Mouse (Mus musculus) cortical plate, adult 2 months (tissue): Measurements from ENCODE around the gene Elavl2.

ENCODE experiments used
- CTCF ChIP-seq: fragments of 200-500 bp; IDR thresholded peaks from 2 replicates; pipeline ENCODE4 v1.5.1; 2011; ENCODE audit warnings: mild to moderate bottlenecking, control low read depth, low read length; ENCODE audit not compliant: insufficient read depth; ENCODE audit errors: extremely low read depth
- POLR2A ChIP-seq: fragments of 200-500 bp; IDR thresholded peaks from 2 replicates; pipeline ENCODE4 v1.6.1; 2011; ENCODE audit warnings: mild to moderate bottlenecking, low read length, control low read depth; ENCODE audit not compliant: insufficient read depth; ENCODE audit errors: extremely low read depth

- TF ChIP-seq POLR2A (no peak), CTCF (no peak)
Measured at GRCm38 (mm10) chr4:91238739-91239485, 161.7 kb downstream of the Elavl2 start.
